Mouse (Mus musculus): ENCODE measurements around the gene Ubr3.

- TF ChIP-seq CTCF (IDR thresholded peaks at IDR 0.05; ENCODE audit: low read depth, low read length) = no peak
- TF ChIP-seq POLR2A (IDR thresholded peaks at IDR 0.05; ENCODE audit: borderline replicate concordance, low read depth, low read length) = no peak
These were observed 60.6 kb downstream of the Ubr3 start for GRCm38 (mm10) chr2:69957622-69958021.
